Mouse (Mus musculus) brain, adult 2 months (tissue): ENCODE measurements around the gene Ttll11.

Source experiments
- DNase-seq: peaks from one replicate; pipeline ENCODE4 v3.0.0; 2011; ENCODE audit warnings: low read depth, low spot score

Gene Ttll11

DNA sequence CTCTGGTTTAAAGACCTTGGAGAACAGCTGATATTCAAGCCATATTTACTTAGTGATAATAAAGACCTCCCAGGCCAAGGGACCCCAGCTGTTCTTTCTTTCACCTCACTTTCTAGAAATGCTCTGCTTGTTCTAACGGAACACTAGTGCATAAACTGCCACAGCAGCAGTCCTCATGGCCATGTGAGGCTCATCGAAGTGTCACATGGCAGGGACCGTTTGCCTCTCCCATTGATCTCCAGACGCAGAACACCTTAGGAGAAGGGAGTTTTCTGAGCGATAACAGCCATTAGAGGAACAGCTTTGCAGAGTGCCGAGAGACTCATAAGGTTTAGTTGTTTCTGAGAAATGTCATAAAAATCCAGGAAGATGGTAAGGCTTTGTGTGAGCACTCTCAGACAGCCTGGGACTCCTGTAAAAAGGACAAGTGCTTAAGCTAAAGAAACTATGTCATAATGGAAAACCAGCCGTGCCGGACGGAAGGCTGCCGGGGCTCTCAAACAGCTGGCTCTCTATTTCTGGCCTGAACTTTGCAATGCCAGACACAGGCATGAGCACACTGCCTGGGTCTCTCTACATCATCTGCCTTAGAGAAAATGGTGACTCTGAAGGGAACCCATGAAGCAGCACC is 13.7 kb downstream of the Ttll11 start:
- DNase-seq, result no peak

DNA sequence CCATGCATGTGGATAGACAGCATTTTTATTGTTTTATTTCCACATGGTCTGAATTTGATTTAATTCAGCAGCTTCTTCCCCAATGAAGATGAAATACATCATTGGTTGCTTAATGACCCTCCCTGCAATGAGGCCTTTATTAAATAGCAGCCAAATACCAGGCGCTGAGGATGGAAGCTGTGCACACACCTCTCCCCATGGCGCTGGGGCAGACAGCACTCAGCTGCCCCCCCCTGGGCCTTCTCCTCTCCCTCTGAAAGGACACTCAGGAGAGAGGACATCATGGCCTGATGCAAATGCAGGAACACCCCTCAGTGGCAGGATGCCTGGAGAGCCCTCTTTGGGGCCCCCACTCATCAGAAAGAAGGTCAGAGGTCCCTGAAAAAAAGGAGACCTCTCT is 16.4 kb downstream of the Ttll11 start:
- no peak for DNase-seq

DNA sequence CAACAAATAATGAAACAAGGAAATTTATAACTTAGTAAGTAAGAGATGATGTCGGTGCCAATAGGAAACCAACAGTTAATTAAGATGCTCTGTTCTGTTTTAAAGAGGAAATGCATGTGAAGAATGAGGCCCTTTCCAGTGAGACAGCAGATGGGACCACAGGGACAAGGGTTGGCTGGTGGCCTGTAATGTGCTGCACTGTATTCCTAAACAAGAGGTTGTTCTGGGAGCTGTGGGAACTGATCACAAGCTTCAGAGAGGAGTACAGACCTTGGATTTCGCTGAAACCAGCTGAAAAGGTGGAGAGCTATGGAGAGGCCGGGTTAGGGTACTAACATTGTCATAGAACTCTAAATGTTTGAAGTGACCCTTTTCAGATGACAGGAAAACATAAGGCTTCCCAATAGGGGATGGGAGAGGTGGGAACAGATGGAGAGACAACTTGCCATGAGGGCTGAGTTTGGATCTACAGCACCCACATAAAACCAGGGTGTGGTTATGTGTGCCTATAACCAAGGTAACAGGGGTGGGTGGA is 18.1 kb downstream of the Ttll11 start:
- DNase-seq, result peak; percentile 84

GRCm38 (mm10) chr2:35957471-35958140 is 22.1 kb downstream of the Ttll11 start:
- no peak for DNase-seq

GRCm38 (mm10) chr2:35955211-35955610 is 24.5 kb downstream of the Ttll11 start:
- no peak for DNase-seq

DNA sequence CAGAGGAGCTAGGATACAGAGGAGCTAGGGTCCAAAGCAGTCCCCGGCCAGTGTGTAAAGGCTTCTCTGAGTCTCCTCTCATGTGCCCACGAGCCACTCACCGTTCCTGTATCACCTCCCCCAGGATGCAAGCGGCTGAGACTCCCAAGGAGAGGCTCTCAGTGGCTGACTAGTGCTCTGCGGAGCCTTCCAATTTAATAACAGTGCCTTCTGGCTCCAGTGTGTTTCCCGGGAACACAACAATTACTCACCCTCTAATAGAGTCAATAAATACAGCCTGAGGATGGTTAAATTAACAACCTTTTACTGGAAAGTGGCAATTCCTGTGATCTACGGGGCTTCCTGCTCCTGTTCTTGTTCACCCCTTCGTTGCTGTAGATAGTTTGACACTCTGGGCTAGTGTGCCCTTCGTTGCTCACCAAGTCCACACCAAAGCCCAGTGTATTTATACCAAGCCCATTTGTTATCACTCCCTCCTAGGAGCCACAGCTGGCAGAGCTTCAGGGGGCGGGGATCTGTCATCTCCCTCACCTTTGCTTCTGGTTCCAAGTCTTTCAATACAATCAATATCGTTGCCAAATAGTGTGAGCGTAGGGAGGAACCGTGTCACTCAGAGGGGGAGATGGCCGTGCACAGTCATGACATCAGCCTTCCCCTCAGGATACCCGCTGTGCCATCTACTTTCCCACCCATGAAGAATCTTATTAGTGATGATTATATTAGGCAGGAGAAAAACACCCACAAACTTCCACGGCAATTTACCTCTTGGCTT is 27.3 kb downstream of the Ttll11 start:
- DNase-seq, result peak; percentile 73

- no peak for DNase-seq
Observed at GRCm38 (mm10) chr2:35944896-35945295, 34.8 kb downstream of the Ttll11 start.

DNA sequence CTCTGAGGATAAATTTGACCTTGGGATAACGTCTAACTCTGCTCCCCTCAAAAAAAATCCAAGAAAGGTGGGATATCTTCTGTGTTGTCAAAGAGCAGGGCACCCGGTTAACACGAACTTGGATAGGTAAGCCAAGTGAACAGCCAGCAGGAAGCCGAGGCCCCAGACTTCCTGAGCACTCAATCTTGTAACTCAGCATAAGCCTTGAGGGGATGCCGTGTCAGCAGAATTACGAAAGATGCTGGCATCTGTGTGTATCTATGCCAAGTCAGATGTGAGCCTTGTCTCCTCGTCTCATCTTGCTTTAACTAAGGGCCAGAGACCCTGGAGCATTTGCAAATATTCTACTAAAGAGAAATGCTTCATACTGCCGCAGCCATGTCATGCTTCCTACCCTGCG is 36.8 kb downstream of the Ttll11 start:
- DNase-seq, result no peak

- DNase-seq, result no peak
Observed at GRCm38 (mm10) chr2:35935045-35935444, 44.7 kb downstream of the Ttll11 start.

DNA sequence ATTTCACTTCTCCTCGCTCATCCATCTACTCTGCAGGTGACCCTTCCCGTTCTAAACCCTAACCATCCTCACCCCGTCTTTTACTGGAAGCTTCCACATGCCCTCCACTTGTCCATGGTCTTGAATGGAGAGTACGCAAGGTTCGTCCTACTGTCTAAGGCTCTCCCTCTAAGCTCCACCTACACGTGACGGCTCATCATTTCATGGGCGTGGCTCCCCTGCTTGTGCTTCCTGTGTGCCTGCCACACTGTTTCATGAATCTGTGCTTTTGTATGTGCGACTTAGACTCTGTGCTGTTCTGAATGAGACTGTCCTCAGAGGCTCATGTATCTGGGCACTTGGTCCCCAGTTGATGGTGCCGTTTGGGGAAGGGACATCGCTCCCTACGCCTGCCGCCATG is 46.6 kb downstream of the Ttll11 start:
- DNase-seq, result no peak

DNA sequence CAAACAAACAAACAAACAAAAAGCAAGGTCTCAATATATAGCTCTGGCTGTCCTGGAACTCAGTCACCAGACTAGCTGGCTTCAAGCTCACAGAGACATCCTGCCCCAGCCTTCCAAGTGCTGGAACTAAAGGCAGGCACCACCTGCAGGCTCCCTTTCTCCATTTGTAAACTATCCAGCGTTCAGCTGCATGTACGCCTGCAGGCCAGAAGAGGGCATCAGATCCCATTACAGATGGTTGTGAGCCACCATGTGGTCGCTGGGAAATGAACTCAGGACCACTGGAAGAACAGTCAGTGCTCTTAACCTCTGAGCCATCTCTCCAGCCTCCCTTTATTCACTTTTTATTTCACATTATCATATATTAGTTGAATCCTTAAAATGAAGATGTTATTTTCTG is 48.1 kb downstream of the Ttll11 start:
- DNase-seq, result no peak

- DNase-seq, result peak; percentile 89
Observed at GRCm38 (mm10) chr2:35930498-35931149, 49.1 kb downstream of the Ttll11 start.

GRCm38 (mm10) chr2:35928133-35928532 is 51.6 kb downstream of the Ttll11 start:
- peak; percentile 90 for DNase-seq

DNA sequence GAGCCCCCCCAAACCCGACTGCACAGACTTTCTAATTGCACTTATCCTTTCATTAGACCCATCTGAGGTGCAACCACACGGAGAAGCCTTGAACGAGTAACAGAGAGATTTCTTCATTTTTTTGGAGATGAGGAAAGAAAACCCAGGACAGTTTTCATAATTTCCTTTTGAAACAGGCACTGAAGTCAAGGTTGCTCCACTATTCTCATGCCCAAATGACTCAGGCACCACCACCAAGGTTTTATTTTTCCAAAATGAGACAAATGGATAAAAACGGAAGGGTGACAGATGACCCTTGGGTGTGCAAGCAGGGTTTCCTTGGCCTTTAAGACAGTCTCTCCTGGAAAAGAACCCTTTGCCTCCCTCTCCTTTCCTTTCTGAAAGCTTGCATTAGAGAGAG is 54.8 kb downstream of the Ttll11 start:
- no peak for DNase-seq

DNA sequence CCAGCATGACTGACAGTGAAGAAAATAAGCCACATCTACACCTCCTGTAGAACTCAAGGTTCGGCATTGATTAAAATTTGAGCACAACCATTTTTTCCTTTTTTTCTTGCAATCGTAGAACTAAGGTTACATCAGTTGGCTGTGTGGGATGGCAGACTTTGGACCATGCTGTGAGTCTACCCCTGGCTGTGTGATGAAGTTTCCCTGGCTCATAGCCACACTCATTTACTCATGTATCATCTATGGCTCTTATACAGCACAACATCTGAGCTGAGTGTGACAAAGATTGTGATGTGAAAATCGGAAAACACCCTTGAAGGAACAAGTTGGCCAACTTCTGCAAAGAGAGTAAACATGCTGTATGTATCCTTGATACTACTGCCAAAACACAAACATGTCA is 56.8 kb downstream of the Ttll11 start:
- DNase-seq, result peak; percentile 38

- DNase-seq, result no peak
Observed at GRCm38 (mm10) chr2:35912090-35912489, 67.6 kb downstream of the Ttll11 start.

- DNase-seq, result no peak
Observed at GRCm38 (mm10) chr2:35911675-35912074, 68.0 kb downstream of the Ttll11 start.

GRCm38 (mm10) chr2:35910740-35911139 is 69.0 kb downstream of the Ttll11 start:
- peak; percentile 74 for DNase-seq

- no peak for DNase-seq
Observed at GRCm38 (mm10) chr2:35909353-35909752, 70.4 kb downstream of the Ttll11 start.

GRCm38 (mm10) chr2:35907578-35907977 is 72.1 kb downstream of the Ttll11 start:
- DNase-seq, result no peak

DNA sequence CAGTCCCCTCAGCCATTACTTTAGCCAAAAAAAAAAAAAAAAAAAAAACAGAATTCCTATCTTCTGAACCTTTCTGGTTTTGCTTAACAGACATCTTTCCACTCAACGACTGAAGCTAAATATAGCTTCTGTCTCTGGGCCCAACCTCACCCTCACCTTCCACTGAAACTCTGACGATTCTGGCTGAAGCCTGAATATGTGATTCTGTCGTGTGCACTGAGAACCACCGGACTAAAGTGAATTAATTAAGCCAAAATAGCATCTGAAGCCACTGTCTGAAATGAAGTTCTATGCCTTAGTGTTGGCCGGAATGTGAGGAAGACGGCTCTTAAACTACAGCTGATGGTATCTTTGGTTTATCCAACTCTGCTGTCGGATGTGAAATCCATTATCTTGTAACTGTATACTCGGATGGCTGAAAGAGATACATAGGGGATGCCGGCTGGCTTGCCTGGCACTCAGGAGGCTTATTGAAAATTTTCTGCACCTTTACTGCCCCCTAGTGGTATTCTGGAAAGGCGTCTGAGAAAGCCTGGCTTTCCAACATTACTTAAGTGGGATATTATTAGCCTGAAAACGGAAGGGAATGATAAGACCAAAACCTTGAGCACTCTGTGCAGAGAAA is 73.4 kb downstream of the Ttll11 start:
- peak; percentile 94 for DNase-seq

- no peak for DNase-seq
Observed at GRCm38 (mm10) chr2:35900845-35901244, 78.9 kb downstream of the Ttll11 start.
